Mouse (Mus musculus): ENCODE results near the gene Tpk1. TPM values are rescaled to one million over a fixed set of nuclear protein-coding genes. Genes with fewer than 3 reads are reported as not detected.

Gene Tpk1
- polyA plus RNA-seq, 1 experiment from 2014 or later, result 7.4 TPM

- no peak overlapping the region for H3K27ac ChIP-seq (ENCODE audit: low read depth)
- H3K9ac ChIP-seq (replicated peaks), result no peak overlapping the region
- H3K9me3 ChIP-seq (ENCODE audit: low read length), result no peaks in the 10 kb centered on the region
- ATAC-seq (peak; percentile 56; the same call in 1 of the 2 replicates), DNase-seq (no peak)
- no peak overlapping the region for H3K4me3 ChIP-seq (ENCODE audit: low read depth, low read length)
- 77% methylated on average over 3 of the region's 3 CpGs for WGBS (ENCODE audit: insufficient replicate concordance)
- H3K4me2 ChIP-seq (ENCODE audit: low read depth, low read length), result no peak overlapping the region
- no peaks in the 10 kb centered on the region for H3K36me3 ChIP-seq (replicated peaks; ENCODE audit: insufficient read depth, low read length)
- H3K27me3 ChIP-seq (ENCODE audit: insufficient read depth, low read length), result no peaks in the 10 kb centered on the region
- no peaks in the 10 kb centered on the region; the same call in 1 of the 2 replicates for H3K4me1 ChIP-seq (ENCODE audit: insufficient read depth)
- TF ChIP-seq EP300 (IDR thresholded peaks at IDR 0.05; ENCODE audit: low read depth) (no peak), CTCF (IDR thresholded peaks at IDR 0.05; ENCODE audit: low read depth) (no peak)
Measured at GRCm38 (mm10) chr6:43476406-43476805, 189.7 kb downstream of the Tpk1 start.

GRCm38 (mm10) chr6:43475921-43476320 is 190.2 kb downstream of the Tpk1 start:
- Histone ChIP-seq H3K9me3 (ENCODE audit: low read length) (no peaks in the 10 kb centered on the region), H3K4me1 (ENCODE audit: insufficient read depth) (no peaks in the 10 kb centered on the region; the same call in 1 of the 2 replicates), H3K4me3 (ENCODE audit: low read depth, low read length) (no peak overlapping the region), H3K4me2 (ENCODE audit: low read depth, low read length) (no peak overlapping the region), H3K27me3 (ENCODE audit: insufficient read depth, low read length) (no peaks in the 10 kb centered on the region), H3K27ac (ENCODE audit: low read depth) (no peak overlapping the region), H3K36me3 (replicated peaks; ENCODE audit: insufficient read depth, low read length) (no peaks in the 10 kb centered on the region), H3K9ac (replicated peaks) (no peak overlapping the region)
- no peak for TF ChIP-seq CTCF (IDR thresholded peaks at IDR 0.05; ENCODE audit: low read depth)
- TF ChIP-seq EP300 (IDR thresholded peaks at IDR 0.05; ENCODE audit: low read depth), result no peak
- peak; percentile 70; the same call in 1 of the 2 replicates for ATAC-seq
- no peak for DNase-seq

- ATAC-seq (no peak), DNase-seq (no peak)
- Histone ChIP-seq H3K27ac (ENCODE audit: low read depth) (no peak overlapping the region), H3K9ac (replicated peaks) (no peak overlapping the region), H3K27me3 (ENCODE audit: insufficient read depth, low read length) (no peaks in the 10 kb centered on the region), H3K4me2 (ENCODE audit: low read depth, low read length) (no peak overlapping the region), H3K9me3 (ENCODE audit: low read length) (no peaks in the 10 kb centered on the region), H3K4me3 (ENCODE audit: low read depth, low read length) (no peak overlapping the region), H3K36me3 (replicated peaks; ENCODE audit: insufficient read depth, low read length) (no peaks in the 10 kb centered on the region), H3K4me1 (ENCODE audit: insufficient read depth) (no peaks in the 10 kb centered on the region)
- 63% methylated on average over 1 of the region's 1 CpGs for WGBS (ENCODE audit: insufficient replicate concordance)
- TF ChIP-seq EP300 (IDR thresholded peaks at IDR 0.05; ENCODE audit: low read depth), result no peak
- no peak for TF ChIP-seq CTCF (IDR thresholded peaks at IDR 0.05; ENCODE audit: low read depth)
Measured at GRCm38 (mm10) chr6:43471556-43471955, 194.5 kb downstream of the Tpk1 start.

- 85% methylated on average over 10 of the region's 10 CpGs for WGBS (ENCODE audit: insufficient replicate concordance)
- Histone ChIP-seq H3K4me2 (ENCODE audit: low read depth, low read length) (no peak overlapping the region), H3K4me1 (ENCODE audit: insufficient read depth) (no peaks in the 10 kb centered on the region), H3K4me3 (ENCODE audit: low read depth, low read length) (no peak overlapping the region), H3K9ac (replicated peaks) (no peak overlapping the region), H3K9me3 (ENCODE audit: low read length) (no peaks in the 10 kb centered on the region), H3K36me3 (replicated peaks; ENCODE audit: insufficient read depth, low read length) (no peaks in the 10 kb centered on the region), H3K27ac (ENCODE audit: low read depth) (no peak overlapping the region), H3K27me3 (ENCODE audit: insufficient read depth, low read length) (no peaks in the 10 kb centered on the region)
- DNase-seq (no peak), ATAC-seq (no peak)
- TF ChIP-seq CTCF (IDR thresholded peaks at IDR 0.05; ENCODE audit: low read depth) (no peak), EP300 (IDR thresholded peaks at IDR 0.05; ENCODE audit: low read depth) (no peak)
Measured at GRCm38 (mm10) chr6:43468821-43469594, 197.1 kb downstream of the Tpk1 start.

- WGBS (ENCODE audit: insufficient replicate concordance), result 73% methylated on average over 2 of the region's 2 CpGs
- no peak for ATAC-seq
Measured at GRCm38 (mm10) chr6:43462849-43463369, 203.2 kb downstream of the Tpk1 start.

GRCm38 (mm10) chr6:43462189-43462848 is 203.8 kb downstream of the Tpk1 start:
- ATAC-seq, result no peak
- no peak for DNase-seq
- TF ChIP-seq CTCF (IDR thresholded peaks at IDR 0.05; ENCODE audit: low read depth) (no peak), EP300 (IDR thresholded peaks at IDR 0.05; ENCODE audit: low read depth) (no peak)
- H3K27me3 ChIP-seq (ENCODE audit: insufficient read depth, low read length), result no peaks in the 10 kb centered on the region
- H3K9me3 ChIP-seq (ENCODE audit: low read length), result no peaks in the 10 kb centered on the region
- no peak overlapping the region for H3K4me3 ChIP-seq (ENCODE audit: low read depth, low read length)
- H3K36me3 ChIP-seq (replicated peaks; ENCODE audit: insufficient read depth, low read length), result no peaks in the 10 kb centered on the region
- H3K4me1 ChIP-seq (ENCODE audit: insufficient read depth), result no peaks in the 10 kb centered on the region
- WGBS (ENCODE audit: insufficient replicate concordance), result 72% methylated on average over 2 of the region's 2 CpGs
- H3K27ac ChIP-seq (ENCODE audit: low read depth), result no peak overlapping the region
- H3K9ac ChIP-seq (replicated peaks), result no peak overlapping the region
- H3K4me2 ChIP-seq (ENCODE audit: low read depth, low read length), result no peak overlapping the region

More at GRCm38 (mm10) chr6:43462849-43463369, 203.2 kb downstream of the Tpk1 start:
- H3K27me3 ChIP-seq (ENCODE audit: insufficient read depth, low read length), result no peaks in the 10 kb centered on the region
- H3K4me2 ChIP-seq (ENCODE audit: low read depth, low read length), result no peak overlapping the region
- TF ChIP-seq EP300 (IDR thresholded peaks at IDR 0.05; ENCODE audit: low read depth), result no peak
- no peak for TF ChIP-seq CTCF (IDR thresholded peaks at IDR 0.05; ENCODE audit: low read depth)
- no peaks in the 10 kb centered on the region for H3K36me3 ChIP-seq (replicated peaks; ENCODE audit: insufficient read depth, low read length)
- H3K9ac ChIP-seq (replicated peaks), result no peak overlapping the region
- no peaks in the 10 kb centered on the region for H3K9me3 ChIP-seq (ENCODE audit: low read length)
- no peak overlapping the region for H3K4me3 ChIP-seq (ENCODE audit: low read depth, low read length)
- DNase-seq, result no peak
- no peak overlapping the region for H3K27ac ChIP-seq (ENCODE audit: low read depth)
- no peaks in the 10 kb centered on the region for H3K4me1 ChIP-seq (ENCODE audit: insufficient read depth)
